Mouse (Mus musculus) ES-Bruce4 (cell line): ENCODE measurements around the gene Pemt. TPM values are rescaled to one million over a fixed set of nuclear protein-coding genes. Genes with fewer than 3 reads are reported as not detected.

Experiments
- H3K27ac ChIP-seq: 2 replicates; pipeline ENCODE4 v1.5.1; 2012; ENCODE audit warnings: low read length, inconsistent platforms; ENCODE audit not compliant: insufficient read depth
- H3K27me3 ChIP-seq: 2 replicates; pipeline ENCODE4 v1.6.1; 2012; ENCODE audit warnings: mild to moderate bottlenecking, low read length, inconsistent platforms; ENCODE audit not compliant: control insufficient read depth, poor library complexity, insufficient read depth, severe bottlenecking
- H3K36me3 ChIP-seq: 2 replicates; pipeline ENCODE4 v1.6.1; 2012; ENCODE audit warnings: inconsistent platforms, mild to moderate bottlenecking, low read length, moderate library complexity; ENCODE audit not compliant: control insufficient read depth, poor library complexity, insufficient read depth, severe bottlenecking
- H3K4me1 ChIP-seq: one replicate; pipeline ENCODE4 v1.8.1; 2011; ENCODE audit warnings: low read length; ENCODE audit not compliant: control insufficient read depth, insufficient read depth
- H3K4me3 ChIP-seq: 2 replicates; pipeline ENCODE4 v1.5.1; 2011; ENCODE audit warnings: low read depth, mild to moderate bottlenecking, low read length
- H3K9ac ChIP-seq: 2 replicates; pipeline ENCODE4 v1.6.1; 2012; ENCODE audit warnings: low read depth, mild to moderate bottlenecking, inconsistent platforms; ENCODE audit not compliant: poor library complexity, severe bottlenecking
- H3K9me3 ChIP-seq: replicated peaks from 2 replicates; pipeline ENCODE4 v1.6.1; 2012; ENCODE audit warnings: mild to moderate bottlenecking, low read length, inconsistent platforms; ENCODE audit not compliant: control insufficient read depth, poor library complexity, insufficient read depth, severe bottlenecking
- CTCF ChIP-seq: IDR thresholded peaks from one replicate; pipeline ENCODE4 v1.8.1; 2011; ENCODE audit warnings: low read depth, low read length
- EP300 ChIP-seq: IDR thresholded peaks from 2 replicates; pipeline ENCODE4 v1.6.1; 2011; ENCODE audit warnings: low read depth, low read length; ENCODE audit not compliant: insufficient read depth
- POLR2A ChIP-seq: IDR thresholded peaks from one replicate; pipeline ENCODE4 v1.8.1; 2011; ENCODE audit warnings: low read length; ENCODE audit not compliant: insufficient read depth
- polyA plus RNA-seq: library from polyadenylated mRNA; stranded (reverse); fragments of >200 nt; gene quantifications from 2 replicates; pipeline ENCODE4 v1.2.4, GENCODE M21; 2011; ENCODE audit warnings: low read depth; ENCODE audit not compliant: missing spikeins, insufficient read depth, insufficient read length

The Pemt gene
- polyA plus RNA-seq, 1 experiment = 7.6 TPM

DNA sequence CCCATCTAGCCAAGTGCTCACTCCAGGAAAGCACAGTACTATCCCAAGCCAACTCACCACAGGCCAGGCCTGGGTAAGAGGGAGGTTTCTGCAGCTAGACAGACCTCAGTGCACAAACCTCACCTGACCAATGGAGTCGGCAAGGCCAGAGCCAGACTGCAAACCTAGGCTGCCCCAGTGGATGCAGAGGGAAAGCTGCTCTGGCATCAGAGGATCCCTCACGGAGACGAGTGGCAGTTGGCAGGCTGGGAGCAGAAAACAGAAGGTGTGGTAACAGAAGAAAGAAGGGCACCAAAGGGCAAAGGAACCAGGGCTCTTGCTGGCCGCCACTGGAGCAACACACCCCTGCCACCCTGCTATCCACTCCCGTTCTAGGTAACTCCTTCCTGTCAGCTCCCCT lies 20.1 kb downstream of the Pemt start:
- H3K36me3 ChIP-seq = no peaks in the 10 kb centered on the region
- no peak overlapping the region for H3K9ac ChIP-seq
- no peak overlapping the region for H3K27ac ChIP-seq
- H3K9me3 ChIP-seq = no peaks in the 10 kb centered on the region
- no peaks in the 10 kb centered on the region for H3K4me1 ChIP-seq
- no peaks in the 10 kb centered on the region for H3K27me3 ChIP-seq
- TF ChIP-seq POLR2A (no peak), EP300 (no peak), CTCF (no peak)
- no peak overlapping the region for H3K4me3 ChIP-seq

DNA sequence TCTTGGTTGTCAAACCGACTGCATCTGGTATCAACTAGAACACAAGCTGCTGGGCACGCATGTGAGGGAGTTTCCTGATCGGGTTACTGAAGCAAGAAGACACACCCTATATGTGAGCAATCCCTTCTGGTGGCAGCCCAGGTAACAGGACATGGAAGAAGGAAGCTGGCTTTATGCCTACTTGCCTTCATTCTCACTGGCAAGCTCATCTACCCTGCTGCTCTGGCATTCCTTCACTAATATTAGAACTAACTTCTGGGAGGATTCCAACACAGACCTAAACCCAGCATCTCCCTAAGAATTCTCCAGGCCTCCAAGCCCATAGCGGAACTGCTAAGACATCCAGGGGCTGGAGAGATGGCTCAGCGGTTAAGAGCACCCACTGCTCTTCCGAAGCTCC lies 25.1 kb downstream of the Pemt start:
- H3K9me3 ChIP-seq = no peaks in the 10 kb centered on the region
- no peaks in the 10 kb centered on the region for H3K36me3 ChIP-seq
- H3K4me1 ChIP-seq = no peaks in the 10 kb centered on the region
- H3K9ac ChIP-seq = no peak overlapping the region
- no peaks in the 10 kb centered on the region for H3K27me3 ChIP-seq
- H3K27ac ChIP-seq = no peak overlapping the region
- no peak for TF ChIP-seq EP300
- TF ChIP-seq POLR2A = no peak
- TF ChIP-seq CTCF = no peak
- no peak overlapping the region for H3K4me3 ChIP-seq

DNA sequence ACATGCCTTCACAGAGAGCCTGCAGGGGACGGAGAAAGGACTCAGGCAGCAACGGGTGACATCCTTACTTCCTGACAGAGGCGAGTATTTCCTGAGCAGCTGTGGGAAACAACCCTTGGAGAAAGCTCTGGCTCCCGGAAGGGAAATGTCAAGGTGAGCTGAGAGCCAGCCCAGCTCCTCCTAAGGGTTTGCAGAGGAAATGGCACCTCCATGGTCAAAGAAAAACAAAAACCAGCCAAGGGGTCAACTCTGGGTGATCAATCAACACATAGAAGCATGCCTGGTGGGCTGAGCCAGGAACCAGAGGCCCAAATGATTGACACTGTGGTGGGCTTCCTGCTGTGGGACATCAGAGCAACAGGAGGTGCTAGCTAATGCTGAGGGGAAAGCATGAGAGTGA lies 29.6 kb downstream of the Pemt start:
- Histone ChIP-seq H3K27me3 (no peaks in the 10 kb centered on the region), H3K4me1 (no peaks in the 10 kb centered on the region), H3K4me3 (no peak overlapping the region), H3K36me3 (no peaks in the 10 kb centered on the region), H3K27ac (no peak overlapping the region), H3K9ac (no peak overlapping the region), H3K9me3 (no peaks in the 10 kb centered on the region)
- TF ChIP-seq CTCF = no peak
- TF ChIP-seq EP300 = no peak
- TF ChIP-seq POLR2A = no peak

DNA sequence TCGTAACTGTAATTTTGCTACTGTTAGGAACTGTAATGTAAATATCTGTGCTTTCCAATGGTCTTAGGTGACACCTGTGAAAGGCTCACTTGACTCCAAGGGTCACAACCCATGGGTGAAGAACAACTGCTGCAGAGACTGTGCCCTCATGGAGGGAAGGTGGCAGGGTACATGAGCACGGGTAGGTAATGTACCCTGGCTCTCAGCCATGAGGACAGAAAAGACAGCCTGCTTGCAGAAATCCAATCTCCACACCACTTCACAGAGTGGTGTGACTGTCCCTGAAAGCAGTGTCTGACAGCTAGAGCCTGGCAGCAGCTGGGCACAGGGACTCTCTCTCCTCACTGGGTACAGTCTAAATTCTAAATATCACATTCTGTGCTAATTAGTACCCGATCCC lies 34.8 kb downstream of the Pemt start:
- Histone ChIP-seq H3K27me3 (no peaks in the 10 kb centered on the region), H3K36me3 (no peaks in the 10 kb centered on the region), H3K4me3 (no peak overlapping the region), H3K4me1 (no peaks in the 10 kb centered on the region), H3K9ac (no peak overlapping the region), H3K27ac (no peak overlapping the region), H3K9me3 (no peaks in the 10 kb centered on the region)
- TF ChIP-seq CTCF (no peak), POLR2A (no peak), EP300 (no peak)

DNA sequence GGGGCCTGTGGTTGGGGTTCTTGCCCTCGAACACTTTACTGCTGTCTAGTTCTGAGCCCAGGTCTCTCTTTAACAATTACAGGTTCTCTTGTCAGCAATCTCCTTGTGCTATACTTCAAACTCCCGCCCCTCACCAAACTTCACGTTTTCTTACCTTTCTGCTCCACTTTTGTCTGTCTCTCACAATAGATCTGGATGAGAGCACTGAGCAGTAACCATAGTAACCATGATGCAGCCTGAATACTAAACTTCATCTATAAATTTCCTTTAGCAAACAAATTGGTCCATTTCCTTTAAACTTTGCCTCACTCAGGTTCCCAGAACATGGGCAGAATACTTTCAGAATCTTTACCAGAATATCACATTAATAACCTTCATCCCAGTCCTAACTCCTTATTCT lies 36.8 kb downstream of the Pemt start:
- H3K4me1 ChIP-seq = no peaks in the 10 kb centered on the region
- H3K36me3 ChIP-seq = no peaks in the 10 kb centered on the region
- H3K27me3 ChIP-seq = no peaks in the 10 kb centered on the region
- H3K27ac ChIP-seq = no peak overlapping the region
- no peak overlapping the region for H3K9ac ChIP-seq
- no peak overlapping the region for H3K4me3 ChIP-seq
- H3K9me3 ChIP-seq = no peaks in the 10 kb centered on the region
- TF ChIP-seq CTCF (no peak), POLR2A (no peak), EP300 (no peak)

- no peak overlapping the region for H3K9ac ChIP-seq
- no peak for TF ChIP-seq CTCF
- TF ChIP-seq EP300 = no peak
- no peak for TF ChIP-seq POLR2A
- H3K36me3 ChIP-seq = no peaks in the 10 kb centered on the region
- H3K27ac ChIP-seq = no peak overlapping the region
- no peaks in the 10 kb centered on the region for H3K9me3 ChIP-seq
- no peaks in the 10 kb centered on the region for H3K27me3 ChIP-seq
- H3K4me1 ChIP-seq = no peaks in the 10 kb centered on the region
- H3K4me3 ChIP-seq = no peak overlapping the region
These were observed 40.4 kb downstream of the Pemt start for GRCm38 (mm10) chr11:60005866-60006265.

GRCm38 (mm10) chr11:60004716-60005115 lies 41.6 kb downstream of the Pemt start:
- H3K4me3 ChIP-seq = no peak overlapping the region
- no peaks in the 10 kb centered on the region for H3K36me3 ChIP-seq
- no peak overlapping the region for H3K9ac ChIP-seq
- no peaks in the 10 kb centered on the region for H3K9me3 ChIP-seq
- no peaks in the 10 kb centered on the region for H3K4me1 ChIP-seq
- TF ChIP-seq POLR2A (no peak), CTCF (no peak)
- H3K27ac ChIP-seq = no peak overlapping the region
- H3K27me3 ChIP-seq = no peaks in the 10 kb centered on the region
